Mouse (Mus musculus) hindbrain, embryonic 16.5 days (tissue): ENCODE data around the gene C2. TPM values are rescaled to one million over a fixed set of nuclear protein-coding genes. Genes with fewer than 3 reads are reported as not detected.

Source experiments
- ATAC-seq: fragments of 200-750 bp; cut with Nextera tagmentation; 2 replicates; pipeline ENCODE4 v1.8.0; 2017; ENCODE audit warnings: moderate TSS enrichment, moderate library complexity
- H3K27ac ChIP-seq: fragments of 300-500 bp; sonication (generic); 2 replicates; pipeline ENCODE4 v1.5.1; 2014; ENCODE audit warnings: low read depth, mild to moderate bottlenecking, control low read depth, low read length, moderate library complexity
- H3K27me3 ChIP-seq: fragments of 300-500 bp; sonication (generic); replicated peaks from 2 replicates; pipeline ENCODE4 v1.6.1; 2014; ENCODE audit warnings: low read length; ENCODE audit not compliant: control insufficient read depth, insufficient read depth
- H3K36me3 ChIP-seq: fragments of 300-500 bp; sonication (generic); 2 replicates; pipeline ENCODE4 v1.6.1; 2014; ENCODE audit warnings: mild to moderate bottlenecking, low read length, moderate library complexity, mixed read lengths; ENCODE audit not compliant: control insufficient read depth, insufficient read depth
- H3K4me1 ChIP-seq: fragments of 300-500 bp; sonication (generic); 2 replicates; pipeline ENCODE4 v1.6.1; 2014; ENCODE audit warnings: low read depth, low read length; ENCODE audit not compliant: control insufficient read depth, insufficient read depth
- H3K4me2 ChIP-seq: fragments of 300-500 bp; sonication (generic); 2 replicates; pipeline ENCODE4 v1.6.1; 2014; ENCODE audit warnings: mild to moderate bottlenecking, low read length, control low read depth, moderate library complexity
- H3K4me3 ChIP-seq: fragments of 300-500 bp; sonication (generic); 2 replicates; pipeline ENCODE4 v1.5.1; 2014; ENCODE audit warnings: mild to moderate bottlenecking, low read length, control low read depth, moderate library complexity
- H3K9ac ChIP-seq: fragments of 300-500 bp; sonication (generic); 2 replicates; pipeline ENCODE4 v1.6.1; 2014; ENCODE audit warnings: low read depth, mild to moderate bottlenecking, control low read depth, low read length, moderate library complexity
- H3K9me3 ChIP-seq: fragments of 300-500 bp; sonication (generic); 2 replicates; pipeline ENCODE4 v1.6.1; 2014; ENCODE audit warnings: mild to moderate bottlenecking, low read length, moderate library complexity; ENCODE audit not compliant: control insufficient read depth
- WGBS: fragments of 180-500 bp; shearing (Covaris S2); extraction: QIAGEN DNeasy Blood & Tissue Kit; methylation state at CpG from one replicate; pipeline ENCODE4 v1.1.7; 2014; 5-methylcytosine and 5-hydroxymethylcytosine counted together
- polyA plus RNA-seq: library from polyadenylated mRNA; unstranded; fragments of >200 nt; fragmentation: Nextera tagmentation; extraction: Ambion mirVana; gene quantifications from 2 replicates; pipeline ENCODE4 v1.2.1, GENCODE M21; 2015

The C2 gene
- polyA plus RNA-seq, 1 experiment from 2014 or later = 1.8 TPM

DNA sequence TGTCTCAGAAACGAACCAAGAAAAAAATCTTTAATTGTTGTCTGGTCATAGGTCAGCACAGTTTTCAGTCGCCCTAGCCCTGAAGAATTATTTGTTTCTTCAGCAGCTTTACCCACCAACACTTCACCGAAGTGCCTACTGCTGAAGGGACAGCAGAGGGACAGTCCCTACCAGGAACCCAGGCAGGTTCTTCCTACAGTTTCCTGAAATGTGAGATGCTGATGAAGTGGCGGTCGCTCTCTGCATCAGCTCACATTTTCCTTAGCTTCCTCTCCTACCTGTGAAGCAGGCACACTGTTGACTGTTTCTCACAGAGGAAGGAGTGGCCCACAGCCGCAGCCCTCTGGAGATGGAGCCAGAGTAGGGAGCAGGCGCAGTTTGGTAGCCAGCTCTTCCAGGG, 32.1 kb downstream of the C2 start:
- Histone ChIP-seq H3K9me3 (no peaks in the 10 kb centered on the region), H3K4me1 (no peaks in the 10 kb centered on the region), H3K36me3 (no peaks in the 10 kb centered on the region), H3K27me3 (no peaks in the 10 kb centered on the region), H3K9ac (no peak overlapping the region), H3K27ac (no peak overlapping the region), H3K4me3 (no peak overlapping the region), H3K4me2 (no peak overlapping the region)
- 70% methylated on average over 7 of the region's 7 CpGs for WGBS
- ATAC-seq = no peak

DNA sequence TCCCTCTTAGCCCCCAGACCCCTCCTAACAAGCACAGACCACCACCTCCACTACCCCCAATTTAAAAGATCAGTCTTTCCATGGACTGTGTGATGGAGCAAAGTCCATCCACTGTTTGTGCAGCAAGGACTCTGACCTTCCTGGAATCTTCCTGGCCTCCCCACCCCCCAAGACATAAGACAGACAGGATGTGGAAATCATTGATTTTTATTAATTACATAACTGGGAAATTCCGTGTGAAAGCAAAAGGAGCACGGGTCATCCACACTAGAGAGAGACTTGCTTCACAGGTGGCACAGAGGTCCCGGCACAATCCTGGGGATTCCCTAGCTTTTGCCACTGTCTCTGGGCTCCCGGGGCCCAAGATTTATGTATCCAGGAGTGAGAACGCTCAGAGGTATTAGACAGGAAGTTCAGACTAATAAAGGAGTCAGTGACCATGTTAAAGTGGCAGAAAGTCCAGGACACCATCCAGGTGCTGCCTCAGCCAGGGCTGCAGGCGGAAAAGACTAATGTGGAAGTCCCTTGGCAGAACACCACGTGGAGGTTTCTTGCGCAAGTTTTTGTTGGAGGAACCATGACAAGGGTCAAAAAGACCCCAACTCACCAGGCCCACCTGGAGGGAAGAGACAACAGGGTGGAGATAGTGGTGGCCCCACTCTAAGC, 35.5 kb downstream of the C2 start, which contains the start of gene Cfb:
Gene Cfb, minus strand, starts transcription at position 103 of the 666 bp plus-strand sequence.
- Histone ChIP-seq H3K9ac (no peak within 1 kb of the TSS; the same call in 1 of the 2 replicates), H3K9me3 (no peaks in the 10 kb centered on the region), H3K4me1 (no peaks in the 10 kb centered on the region), H3K36me3 (no peaks in the 10 kb centered on the region), H3K27ac (no peak within 1 kb of the TSS), H3K4me2 (no peak within 1 kb of the TSS), H3K4me3 (no peak within 1 kb of the TSS), H3K27me3 (no peaks in the 10 kb centered on the region)
- no peak for ATAC-seq
- 67% methylated on average over 8 of the region's 8 CpGs for WGBS

DNA sequence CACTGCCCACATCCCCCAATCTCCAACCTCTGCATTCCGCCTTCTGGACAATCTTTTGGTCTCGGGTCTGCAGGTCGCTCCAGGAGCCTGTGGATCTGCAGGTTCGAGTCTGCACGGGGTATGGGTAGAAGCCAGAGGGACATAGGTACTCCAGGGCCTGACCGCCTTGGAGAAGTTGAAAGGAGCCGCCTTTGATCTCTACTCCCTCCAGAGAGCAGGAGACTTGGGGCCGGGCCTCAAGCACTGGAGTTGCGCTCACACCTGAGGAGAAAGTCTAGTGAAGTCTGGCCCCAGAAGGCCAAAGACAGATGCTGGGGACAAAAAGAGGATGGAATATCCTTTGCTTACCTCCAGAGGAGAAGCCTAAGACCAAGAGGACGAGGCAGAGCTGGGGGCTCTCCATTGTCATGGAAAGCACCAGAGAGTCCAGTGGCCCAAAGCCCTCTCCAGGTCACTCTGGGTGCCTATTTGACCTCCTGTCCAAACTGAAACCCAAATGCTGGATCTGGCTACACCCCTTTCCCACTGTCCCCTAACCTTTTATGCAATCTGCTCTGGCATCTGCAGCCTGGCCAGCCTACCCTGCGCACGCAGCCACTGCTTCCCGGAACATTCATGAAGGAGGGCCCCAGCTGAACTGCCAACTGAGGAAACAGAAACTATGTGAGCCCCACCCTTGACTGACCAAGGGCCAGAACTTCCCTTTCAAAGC, 36.2 kb downstream of the C2 start:
- no peak overlapping the region for H3K4me2 ChIP-seq
- no peaks in the 10 kb centered on the region for H3K9me3 ChIP-seq
- WGBS = 69% methylated on average over 13 of the region's 13 CpGs
- no peaks in the 10 kb centered on the region for H3K36me3 ChIP-seq
- ATAC-seq = no peak
- H3K4me1 ChIP-seq = no peaks in the 10 kb centered on the region
- no peak overlapping the region for H3K27ac ChIP-seq
- no peaks in the 10 kb centered on the region for H3K27me3 ChIP-seq
- no peak overlapping the region; the same call in 1 of the 2 replicates for H3K9ac ChIP-seq
- H3K4me3 ChIP-seq = no peak overlapping the region

DNA sequence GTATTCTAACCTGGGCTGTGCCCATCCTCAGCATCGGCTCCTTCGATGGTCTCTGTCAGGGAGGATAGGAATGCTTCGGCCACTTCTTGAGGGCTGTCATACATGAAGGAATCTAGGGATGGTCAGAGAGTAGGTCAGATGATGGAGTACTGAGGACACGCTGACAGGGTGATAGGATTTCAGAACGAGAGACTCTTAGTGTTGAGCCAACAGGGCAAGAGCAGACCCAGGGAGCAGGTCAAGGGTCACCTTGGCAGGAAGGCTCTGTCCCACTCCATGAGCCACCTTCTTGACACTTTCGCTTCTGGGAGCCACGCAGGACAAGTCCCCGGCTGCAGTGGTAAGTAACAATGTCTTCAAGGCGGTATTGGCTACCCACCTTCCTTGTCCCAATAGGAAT, 37.6 kb downstream of the C2 start:
- Histone ChIP-seq H3K9ac (no peak overlapping the region), H3K4me1 (no peaks in the 10 kb centered on the region), H3K9me3 (no peaks in the 10 kb centered on the region), H3K27ac (no peak overlapping the region), H3K36me3 (0 out of 2 replicates have a peak, but pooled peaks cover 2% of the 10 kb centered on the region), H3K4me3 (no peak overlapping the region), H3K27me3 (no peaks in the 10 kb centered on the region), H3K4me2 (no peak overlapping the region)
- WGBS = 82% methylated on average over 9 of the region's 9 CpGs
- no peak for ATAC-seq

DNA sequence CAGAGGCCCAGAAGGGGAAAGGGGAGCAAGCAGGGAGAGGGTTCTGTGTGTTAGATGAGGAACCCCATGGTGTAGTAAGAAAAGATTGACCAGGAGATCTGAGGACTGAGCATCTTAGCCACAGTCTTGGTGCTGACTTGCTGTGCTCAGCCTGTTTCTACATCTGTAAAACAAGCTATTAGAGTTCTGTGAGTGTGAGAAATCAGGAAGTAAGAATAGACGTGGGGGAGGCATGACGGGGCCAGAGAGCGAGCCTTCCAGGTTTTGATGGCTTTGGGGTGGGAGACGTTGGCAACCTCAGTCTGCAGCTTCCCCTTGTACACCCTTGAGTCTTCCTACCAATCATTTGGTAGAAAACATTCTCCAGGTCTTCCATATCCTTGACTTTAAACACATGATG, 39.4 kb downstream of the C2 start:
- Histone ChIP-seq H3K9ac (no peak overlapping the region), H3K4me1 (no peaks in the 10 kb centered on the region), H3K27ac (no peak overlapping the region), H3K36me3 (peaks cover 14% of the 10 kb centered on the region), H3K9me3 (no peaks in the 10 kb centered on the region), H3K4me2 (no peak overlapping the region), H3K27me3 (no peaks in the 10 kb centered on the region), H3K4me3 (no peak overlapping the region)
- no peak for ATAC-seq
- WGBS = 88% methylated on average over 4 of the region's 4 CpGs

DNA sequence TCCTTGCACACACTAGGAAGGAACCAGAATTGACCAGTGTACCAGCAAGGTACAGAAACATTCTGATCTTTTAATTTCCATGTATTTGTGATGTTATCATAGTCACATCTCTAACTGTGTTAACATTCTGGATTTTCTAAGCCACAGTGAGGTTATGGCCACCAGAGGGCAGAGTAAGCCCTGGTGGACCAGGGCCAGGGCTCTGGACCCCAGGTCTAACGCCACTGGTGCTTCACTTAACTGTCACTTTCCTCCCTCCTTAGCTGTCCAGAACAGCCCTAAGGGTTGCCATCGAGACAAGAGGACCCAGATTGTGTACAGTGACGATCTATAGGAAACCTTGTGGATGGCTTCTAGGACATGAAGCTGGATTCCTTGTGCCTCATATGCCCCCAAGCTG, 42.2 kb downstream of the C2 start:
- no peaks in the 10 kb centered on the region for H3K9me3 ChIP-seq
- H3K27ac ChIP-seq = no peak overlapping the region
- 41% methylated on average over 3 of the region's 3 CpGs for WGBS
- H3K4me2 ChIP-seq = no peak overlapping the region
- H3K36me3 ChIP-seq = peaks cover 25% of the 10 kb centered on the region
- H3K9ac ChIP-seq = no peak overlapping the region
- H3K4me1 ChIP-seq = peaks cover 11% of the 10 kb centered on the region
- H3K27me3 ChIP-seq = no peaks in the 10 kb centered on the region
- H3K4me3 ChIP-seq = no peak overlapping the region
- 0 out of 2 replicates have a peak, but pooled peaks have one; percentile 25 for ATAC-seq

DNA sequence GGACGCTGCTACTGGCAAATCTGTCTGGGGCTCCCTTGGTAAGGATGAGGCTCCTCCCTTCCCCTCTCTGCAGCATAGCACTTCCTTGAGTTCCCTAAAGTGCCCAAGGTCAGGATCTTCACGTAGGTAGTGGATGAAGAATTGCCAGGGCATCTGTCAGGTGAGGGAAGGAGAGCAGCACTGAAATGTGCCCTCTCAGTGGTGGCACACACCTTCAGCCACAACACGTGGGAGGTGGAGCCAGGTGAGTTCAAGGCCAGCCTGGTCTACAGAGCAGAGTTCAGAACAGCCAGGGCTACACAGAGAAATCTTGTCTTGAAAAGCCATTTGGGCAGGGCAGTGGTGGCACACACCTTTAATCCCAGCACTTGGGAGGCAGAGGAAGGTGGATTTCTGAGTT, 43.3 kb downstream of the C2 start:
- H3K36me3 ChIP-seq = peaks cover 25% of the 10 kb centered on the region
- no peak overlapping the region for H3K4me3 ChIP-seq
- H3K4me2 ChIP-seq = no peak overlapping the region
- H3K9ac ChIP-seq = no peak overlapping the region
- no peaks in the 10 kb centered on the region for H3K27me3 ChIP-seq
- no peak overlapping the region for H3K27ac ChIP-seq
- 89% methylated on average over 3 of the region's 3 CpGs for WGBS
- ATAC-seq = no peak
- H3K4me1 ChIP-seq = peaks cover 13% of the 10 kb centered on the region
- no peaks in the 10 kb centered on the region for H3K9me3 ChIP-seq

DNA sequence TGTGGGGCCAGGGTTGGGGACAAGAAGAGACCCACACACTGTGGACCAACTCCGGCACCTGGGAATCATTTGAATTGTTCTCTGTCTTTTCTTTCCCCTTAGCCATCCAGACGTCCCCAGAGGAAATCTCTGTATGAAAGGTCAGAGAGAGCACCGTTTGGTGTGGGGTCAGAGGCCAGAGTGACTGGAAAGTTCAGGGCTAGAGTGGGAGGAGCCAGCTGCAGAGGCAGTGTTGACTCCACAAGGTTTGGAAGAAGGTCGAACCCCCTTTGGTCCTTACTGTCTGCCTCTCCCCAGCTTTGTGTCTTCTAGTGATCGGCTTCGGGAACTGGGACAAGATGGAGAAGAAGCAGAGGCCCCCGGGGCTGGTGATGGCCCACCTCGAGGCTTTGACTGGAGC, 44.6 kb downstream of the C2 start:
- 80% methylated on average over 8 of the region's 8 CpGs for WGBS
- Histone ChIP-seq H3K9me3 (no peaks in the 10 kb centered on the region), H3K4me3 (no peak overlapping the region), H3K4me1 (peaks cover 19% of the 10 kb centered on the region), H3K36me3 (peaks cover 25% of the 10 kb centered on the region), H3K9ac (no peak overlapping the region), H3K4me2 (no peak overlapping the region), H3K27ac (no peak overlapping the region), H3K27me3 (no peaks in the 10 kb centered on the region)
- no peak for ATAC-seq

DNA sequence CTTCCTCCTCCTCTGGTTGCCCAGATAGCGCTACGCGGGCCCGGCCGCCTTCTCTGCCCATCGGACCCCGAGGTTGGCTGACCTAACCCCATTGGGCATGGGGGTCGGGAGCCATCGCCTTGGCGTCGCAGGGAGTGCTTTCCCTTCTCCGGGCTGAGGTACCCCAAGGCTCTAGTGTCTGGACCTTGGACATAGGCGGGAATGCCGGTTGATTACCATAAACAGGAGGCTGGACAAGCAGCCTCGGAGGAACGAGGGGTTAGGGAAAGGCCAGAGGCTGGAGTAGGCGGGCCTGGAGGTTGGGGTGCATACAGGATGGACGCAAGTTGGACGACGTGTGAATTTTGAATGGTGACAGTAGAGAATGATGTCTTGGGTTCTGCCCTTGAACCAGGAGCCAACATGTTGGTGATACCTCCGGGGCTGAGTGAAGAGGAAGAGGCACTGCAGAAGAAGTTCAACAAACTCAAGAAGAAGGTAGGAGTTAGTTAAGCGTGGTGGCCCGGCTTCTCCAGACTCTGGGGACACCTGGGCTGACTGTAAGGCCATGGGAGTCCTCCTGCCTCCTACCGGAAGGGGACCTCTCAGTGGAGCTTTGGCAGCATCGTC, 47.4 kb downstream of the C2 start:
- peaks cover 46% of the 10 kb centered on the region for H3K36me3 ChIP-seq
- 1% methylated on average over 25 of the region's 25 CpGs for WGBS
- peaks cover 19% of the 10 kb centered on the region for H3K4me1 ChIP-seq
- H3K27me3 ChIP-seq = no peaks in the 10 kb centered on the region
- ATAC-seq = no peak; the same call in 1 of the 2 replicates
- H3K9me3 ChIP-seq = no peaks in the 10 kb centered on the region
- H3K4me3 ChIP-seq = peak overlapping the region; percentile 85
- H3K27ac ChIP-seq = peak overlapping the region; percentile 62
- peak overlapping the region; percentile 90 for H3K9ac ChIP-seq
- peak overlapping the region; percentile 94 for H3K4me2 ChIP-seq
